Mouse (Mus musculus) hindbrain, embryonic 11.5 days (tissue): Measurements from ENCODE around the gene H60b. TPM values are rescaled to one million over a fixed set of nuclear protein-coding genes. Genes with fewer than 3 reads are reported as not detected.

Source experiments
- polyA plus RNA-seq: library from polyadenylated mRNA; unstranded; fragments of >200 nt; fragmentation: Nextera tagmentation; extraction: Ambion mirVana; gene quantifications from 2 replicates; pipeline ENCODE4 v1.2.1, GENCODE M21; 2014

H60b gene
- polyA plus RNA-seq, 1 experiment from 2014 or later, result 2.9 TPM

Other genes with a start within 250 kb of the H60b start
- gene 4930444G20Rik, start 90.5 kb upstream of the H60b start, polyA plus RNA-seq, result not detected in 2 replicates
- gene E030030I06Rik, start 9.3 kb upstream of the H60b start, polyA plus RNA-seq, result 15.1 and 16.6 TPM in 2 replicates
- gene Raet1e, start within 50 bp of the H60b start, polyA plus RNA-seq, result 10.7 and 11.7 TPM in 2 replicates
- gene Raet1d, start 202.0 kb downstream of the H60b start, polyA plus RNA-seq, result 15.6 TPM in 2 replicates